Mouse (Mus musculus) forebrain, embryonic 10.5 days (tissue): ENCODE measurements around the gene Gm10134. TPM values are rescaled to one million over a fixed set of nuclear protein-coding genes. Genes with fewer than 3 reads are reported as not detected.
A peak's percentile ranks its signal among the peaks of the same experiment; 100 is the strongest.

Experiments used
- DNase-seq: peaks from one replicate; pipeline ENCODE4 v3.0.0-alpha.2; 2017; ENCODE audit warnings: low spot score; ENCODE audit errors: extremely low spot score
- H3K27ac ChIP-seq: fragments of 300-500 bp; sonication (generic); 2 replicates; pipeline ENCODE4 v1.5.1; 2016; ENCODE audit warnings: mild to moderate bottlenecking
- H3K27me3 ChIP-seq: fragments of 300-500 bp; sonication (generic); 2 replicates; pipeline ENCODE4 v1.6.1; 2016; ENCODE audit warnings: mild to moderate bottlenecking; ENCODE audit not compliant: poor library complexity, severe bottlenecking
- H3K36me3 ChIP-seq: fragments of 300-500 bp; sonication (generic); replicated peaks from 2 replicates; pipeline ENCODE4 v1.6.1; 2016; ENCODE audit warnings: mild to moderate bottlenecking, moderate library complexity
- H3K4me1 ChIP-seq: fragments of 300-500 bp; sonication (generic); 2 replicates; pipeline ENCODE4 v1.6.1; 2016
- H3K4me3 ChIP-seq: fragments of 300-500 bp; sonication (generic); 2 replicates; pipeline ENCODE4 v1.5.1; 2016; ENCODE audit warnings: mild to moderate bottlenecking, moderate library complexity
- H3K9me3 ChIP-seq: fragments of 300-500 bp; sonication (generic); 2 replicates; pipeline ENCODE4 v1.6.1; 2016; ENCODE audit warnings: mild to moderate bottlenecking, moderate library complexity
- WGBS: fragments of 180-500 bp; shearing (Covaris S2); methylation state at CpG from one replicate; pipeline ENCODE4 v1.1.7; 2016; 5-methylcytosine and 5-hydroxymethylcytosine counted together
- polyA plus RNA-seq: library from polyadenylated mRNA; unstranded; fragments of >200 nt; fragmentation: Nextera tagmentation; extraction: Ambion mirVana; gene quantifications from 2 replicates; pipeline ENCODE4 v1.2.1, GENCODE M21; 2016

Gm10134 gene
- polyA plus RNA-seq, 1 experiment from 2014 or later = not detected

DNA sequence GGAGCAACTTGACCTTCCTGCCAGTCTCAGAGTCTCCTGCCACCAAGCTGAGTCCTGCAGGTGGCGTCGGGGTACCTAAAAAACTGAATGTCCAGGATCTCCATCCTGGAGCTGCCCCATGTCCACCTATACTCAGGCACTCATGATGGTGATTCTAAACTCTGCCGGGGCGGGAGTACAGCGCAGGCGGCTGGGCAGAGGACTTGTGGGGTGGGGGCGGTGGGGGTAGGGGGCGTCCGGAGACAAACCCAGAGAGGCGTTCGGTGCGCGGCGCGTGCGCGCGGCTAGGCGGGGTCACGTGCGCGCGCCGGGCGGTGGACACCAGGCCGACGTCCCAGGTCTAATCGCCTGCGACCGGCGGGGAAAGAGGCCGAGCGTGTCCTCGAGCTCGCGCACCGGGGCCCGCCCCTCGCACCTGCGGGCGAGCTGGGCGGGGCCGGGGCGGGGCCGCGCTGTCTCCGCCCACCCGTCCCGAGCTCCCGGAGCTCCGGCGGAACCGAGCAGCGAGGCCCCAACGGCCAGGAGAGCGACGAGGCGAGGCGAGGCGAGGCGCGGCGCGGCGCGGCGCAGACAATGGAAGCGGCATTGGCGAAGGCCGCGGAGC is 7.0 kb downstream of the Gm10134 start, which contains the start of gene Ralgds:
TSS of gene Ralgds (plus strand) at position 328 of the 604 bp plus-strand sequence.
- Histone ChIP-seq H3K4me3 (peak within 1 kb of the TSS; percentile 79), H3K27ac (peak within 1 kb of the TSS; percentile 89), H3K36me3 (0 out of 2 replicates have a peak, but pooled peaks cover 9% of the 10 kb centered on the region), H3K27me3 (peaks cover 23% of the 10 kb centered on the region), H3K4me1 (peaks cover 44% of the 10 kb centered on the region), H3K9me3 (no peaks in the 10 kb centered on the region)
- under 1% methylated on average over 64 of the region's 71 CpGs for WGBS
- DNase-seq = peak; percentile 79

DNA sequence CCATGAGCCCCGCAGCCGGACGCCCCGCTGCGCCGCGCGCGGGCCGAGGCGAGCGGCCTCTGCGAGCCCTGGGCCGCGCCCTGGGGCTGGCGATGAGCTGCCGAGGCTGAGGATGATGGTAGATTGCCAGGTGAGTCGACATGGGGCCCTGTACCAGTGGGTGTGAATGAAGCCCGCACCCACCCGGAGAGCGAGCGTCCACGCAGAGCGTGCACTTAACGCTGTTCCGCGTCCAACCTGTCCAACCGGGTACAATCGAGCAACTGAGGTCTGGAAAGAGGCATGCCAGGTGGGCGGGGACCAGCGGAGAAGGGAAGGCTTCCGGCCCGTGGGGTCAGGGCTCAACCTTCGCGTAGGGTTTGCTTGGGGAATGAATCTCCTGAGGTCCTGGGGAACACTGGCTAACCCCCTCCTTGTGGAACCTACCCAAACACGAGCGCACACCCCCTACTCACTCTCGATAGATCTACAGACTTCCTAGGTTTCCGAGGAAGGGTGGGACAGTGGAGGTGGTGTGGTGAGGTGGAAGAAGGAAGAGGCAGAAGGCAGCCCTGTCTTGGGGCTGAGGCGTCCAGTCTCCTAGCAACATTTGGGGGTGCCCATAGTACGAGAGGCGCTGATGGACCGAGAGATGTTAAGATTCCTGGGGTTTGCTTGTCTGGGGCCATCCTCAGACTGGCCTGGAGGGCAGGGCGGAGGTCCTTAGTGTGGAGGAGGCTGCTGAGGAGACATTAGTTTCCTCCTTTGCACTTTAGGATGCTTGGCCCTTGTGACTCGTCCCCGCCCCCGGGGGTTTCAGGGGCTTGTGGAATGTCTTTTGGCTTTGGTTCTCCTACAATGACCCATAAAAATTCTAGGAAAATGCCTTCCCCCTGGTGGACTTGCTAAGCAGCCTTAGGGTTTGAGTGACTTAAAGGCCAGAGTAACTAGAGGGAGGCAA is 7.8 kb downstream of the Gm10134 start:
- WGBS = 6% methylated on average over 47 of the region's 47 CpGs
- DNase-seq = no peak
- Histone ChIP-seq H3K9me3 (no peaks in the 10 kb centered on the region), H3K27ac (peak overlapping the region; percentile 89), H3K4me3 (peak overlapping the region; percentile 79), H3K27me3 (peaks cover 23% of the 10 kb centered on the region), H3K4me1 (peaks cover 52% of the 10 kb centered on the region), H3K36me3 (0 out of 2 replicates have a peak, but pooled peaks cover 9% of the 10 kb centered on the region)

DNA sequence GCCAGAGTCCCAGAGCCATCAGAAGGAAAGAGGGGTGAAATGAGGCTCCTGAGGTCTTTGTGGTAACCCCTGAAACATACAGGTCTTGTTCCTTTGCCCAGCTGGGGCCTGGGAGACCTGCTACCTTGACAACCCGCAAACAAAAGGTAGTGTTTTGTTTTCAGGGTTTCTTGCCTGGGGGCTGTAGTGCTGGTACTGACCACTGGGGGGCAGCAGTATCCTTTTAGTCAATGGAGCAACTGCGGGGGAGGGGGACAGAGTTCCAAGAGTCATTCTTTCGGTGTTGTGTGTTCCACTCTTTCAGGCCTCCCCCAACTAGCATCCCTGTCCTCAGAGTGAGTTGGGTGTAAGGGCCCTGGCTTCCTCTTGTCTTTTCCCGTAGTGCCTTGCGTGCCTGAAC is 8.6 kb downstream of the Gm10134 start:
- Histone ChIP-seq H3K27ac (peak overlapping the region; percentile 89), H3K9me3 (no peaks in the 10 kb centered on the region), H3K36me3 (0 out of 2 replicates have a peak, but pooled peaks cover 9% of the 10 kb centered on the region), H3K4me1 (peaks cover 57% of the 10 kb centered on the region), H3K4me3 (peak overlapping the region; percentile 79), H3K27me3 (peaks cover 23% of the 10 kb centered on the region)
- peak; percentile 87 for DNase-seq
- WGBS = 19% methylated on average over 5 of the region's 5 CpGs

DNA sequence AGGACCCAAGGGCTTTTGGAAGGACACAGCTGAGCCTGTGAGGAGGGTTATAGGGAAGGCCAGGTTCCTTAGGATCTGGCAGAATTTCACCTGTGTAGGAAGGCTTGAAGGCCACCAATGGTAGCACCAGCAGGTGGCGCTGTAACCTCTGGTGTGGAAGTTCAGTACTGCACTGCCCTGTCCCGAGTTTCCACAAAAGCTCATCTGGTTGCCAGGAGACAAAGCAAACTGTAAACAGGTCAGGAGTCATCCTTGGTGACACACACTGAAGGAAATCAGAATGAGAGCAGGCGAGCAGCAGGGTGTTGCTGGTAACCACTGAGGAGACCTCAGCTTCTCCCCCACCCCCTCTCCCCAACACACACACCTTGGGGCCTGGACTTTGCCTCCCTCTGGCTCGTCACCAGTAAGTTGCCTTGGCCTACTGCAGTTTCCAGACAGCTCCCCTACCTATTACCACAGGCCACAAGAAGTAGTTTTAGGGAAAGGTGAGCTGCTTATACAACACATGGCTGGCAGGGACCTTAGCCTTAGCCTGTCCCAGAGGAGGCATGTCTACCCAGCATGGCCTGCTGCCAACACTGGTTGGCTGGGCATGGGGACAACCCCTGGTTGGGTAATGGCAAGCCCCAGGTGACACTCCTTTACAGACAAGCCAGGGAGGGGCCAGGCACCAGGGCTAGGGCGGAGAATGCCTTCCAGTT is 11.5 kb downstream of the Gm10134 start:
- H3K27ac ChIP-seq = 0 out of 2 replicates have a peak overlapping the region, but pooled peaks have one; percentile 6

DNA sequence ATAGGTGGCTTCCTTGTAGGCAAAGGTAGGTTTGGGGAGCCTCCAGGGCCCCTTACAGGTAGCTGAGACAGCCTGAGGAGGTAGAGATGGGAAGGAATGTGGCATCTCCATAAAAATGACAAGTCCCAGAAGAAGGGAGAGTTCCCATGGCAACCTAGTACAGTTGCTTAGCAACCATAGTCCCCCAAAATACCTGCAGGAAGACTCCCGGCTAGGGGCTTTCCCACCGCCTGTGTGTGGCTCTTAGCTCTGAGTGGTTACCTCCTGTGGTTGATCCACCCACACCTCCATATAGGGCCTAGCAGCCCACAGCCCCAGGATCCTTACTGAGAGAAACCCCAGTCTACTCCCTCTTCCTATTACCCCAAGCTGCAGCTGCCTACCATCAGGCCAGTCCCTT is 12.3 kb downstream of the Gm10134 start:
- no peak for DNase-seq
- no peak overlapping the region for H3K27ac ChIP-seq
- H3K4me1 ChIP-seq = peaks cover 67% of the 10 kb centered on the region
- H3K27me3 ChIP-seq = no peaks in the 10 kb centered on the region
- no peaks in the 10 kb centered on the region for H3K9me3 ChIP-seq
- WGBS = 42% methylated on average over 2 of the region's 2 CpGs
- no peak overlapping the region for H3K4me3 ChIP-seq
- peaks cover 16% of the 10 kb centered on the region for H3K36me3 ChIP-seq

More for the DNA sequence above, 11.5 kb downstream of the Gm10134 start:
- no peak overlapping the region for H3K4me3 ChIP-seq
- H3K27me3 ChIP-seq = peaks cover 6% of the 10 kb centered on the region
- peaks cover 73% of the 10 kb centered on the region for H3K4me1 ChIP-seq
- 45% methylated on average over 5 of the region's 5 CpGs for WGBS
- DNase-seq = peak; percentile 68
- no peaks in the 10 kb centered on the region for H3K9me3 ChIP-seq
- peaks cover 15% of the 10 kb centered on the region for H3K36me3 ChIP-seq

DNA sequence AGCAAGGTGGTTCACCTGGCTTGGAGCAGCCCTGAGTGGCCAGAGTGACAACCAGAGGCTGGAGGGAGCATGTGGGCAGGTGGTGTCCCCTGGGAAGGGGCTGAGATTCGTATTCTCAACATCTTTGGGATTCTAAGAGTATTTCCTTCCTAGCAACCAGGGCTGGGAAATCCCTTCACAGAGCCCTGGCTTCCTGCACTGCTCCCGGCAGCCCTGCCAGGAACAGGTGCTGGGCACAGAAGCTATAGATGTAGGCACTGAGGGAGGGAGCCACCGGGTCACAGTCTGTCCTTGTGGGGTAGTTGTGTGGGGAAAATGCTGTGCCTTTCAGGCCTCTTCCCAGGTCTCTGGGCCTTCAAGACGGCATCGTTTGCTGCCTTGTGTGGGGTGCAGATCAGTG is 14.7 kb downstream of the Gm10134 start:
- 69% methylated on average over 5 of the region's 5 CpGs for WGBS
- H3K36me3 ChIP-seq = peaks cover 16% of the 10 kb centered on the region
- peaks cover 69% of the 10 kb centered on the region for H3K4me1 ChIP-seq
- no peaks in the 10 kb centered on the region for H3K9me3 ChIP-seq
- no peak overlapping the region for H3K4me3 ChIP-seq
- 0 out of 2 replicates have a peak overlapping the region, but pooled peaks have one; percentile 4 for H3K27ac ChIP-seq
- DNase-seq = no peak
- H3K27me3 ChIP-seq = no peaks in the 10 kb centered on the region

DNA sequence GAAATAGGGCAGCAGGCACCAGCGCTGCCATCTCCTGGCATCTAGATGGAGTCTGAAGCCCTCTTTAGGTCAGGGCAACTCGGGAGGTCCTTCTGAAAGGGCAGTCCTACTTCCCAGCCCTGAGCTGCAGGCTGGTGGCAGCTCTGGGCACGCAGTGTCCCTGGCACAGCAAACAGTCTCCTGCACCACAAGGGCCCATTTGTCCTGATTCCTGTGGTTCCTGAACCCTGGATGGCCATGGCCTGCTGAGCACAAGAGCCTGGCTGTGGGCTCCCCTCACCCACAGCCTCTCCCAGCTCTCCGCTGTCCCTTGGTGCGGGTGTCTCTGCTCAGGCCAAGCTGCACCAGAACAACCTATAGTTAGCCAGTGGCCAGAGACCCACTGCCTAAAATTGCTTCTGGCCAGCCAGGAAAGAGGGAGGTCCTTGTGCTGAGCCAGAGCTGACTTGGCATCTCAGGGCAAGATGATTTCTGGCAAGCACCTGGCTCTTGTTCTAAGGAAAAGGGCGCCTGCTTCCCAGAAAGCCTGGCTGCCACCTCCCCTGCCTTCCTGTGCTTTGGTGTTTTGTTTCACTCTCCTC is 15.8 kb downstream of the Gm10134 start:
- Histone ChIP-seq H3K36me3 (peaks cover 13% of the 10 kb centered on the region), H3K27me3 (no peaks in the 10 kb centered on the region), H3K27ac (no peak overlapping the region), H3K9me3 (no peaks in the 10 kb centered on the region), H3K4me1 (peaks cover 75% of the 10 kb centered on the region), H3K4me3 (no peak overlapping the region)
- 89% methylated on average over 6 of the region's 6 CpGs for WGBS
- DNase-seq = no peak

DNA sequence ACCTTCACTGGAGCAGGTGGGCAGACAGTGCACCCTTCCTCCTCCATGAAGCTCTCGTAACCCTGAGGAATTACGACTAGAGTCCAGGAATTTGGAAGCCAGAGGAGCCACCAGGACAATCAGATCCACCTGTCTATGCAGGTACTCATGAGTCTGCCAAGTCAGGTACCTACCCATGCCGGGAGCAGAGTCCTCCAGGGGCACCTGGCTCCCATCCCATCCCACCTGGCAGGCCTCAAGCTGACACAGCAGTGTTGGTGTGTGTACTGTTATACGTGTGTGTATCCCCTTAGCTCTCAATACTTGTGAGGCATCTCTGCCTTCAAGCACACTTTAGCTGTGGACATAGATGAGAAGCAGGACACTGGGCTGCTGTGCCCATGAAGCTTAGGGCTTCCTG is 16.3 kb downstream of the Gm10134 start:
- H3K4me3 ChIP-seq = no peak overlapping the region
- no peak for DNase-seq
- H3K36me3 ChIP-seq = peaks cover 9% of the 10 kb centered on the region
- WGBS = 91% methylated on average over 4 of the region's 4 CpGs
- H3K27ac ChIP-seq = no peak overlapping the region
- H3K4me1 ChIP-seq = peaks cover 76% of the 10 kb centered on the region
- H3K27me3 ChIP-seq = no peaks in the 10 kb centered on the region
- H3K9me3 ChIP-seq = no peaks in the 10 kb centered on the region

DNA sequence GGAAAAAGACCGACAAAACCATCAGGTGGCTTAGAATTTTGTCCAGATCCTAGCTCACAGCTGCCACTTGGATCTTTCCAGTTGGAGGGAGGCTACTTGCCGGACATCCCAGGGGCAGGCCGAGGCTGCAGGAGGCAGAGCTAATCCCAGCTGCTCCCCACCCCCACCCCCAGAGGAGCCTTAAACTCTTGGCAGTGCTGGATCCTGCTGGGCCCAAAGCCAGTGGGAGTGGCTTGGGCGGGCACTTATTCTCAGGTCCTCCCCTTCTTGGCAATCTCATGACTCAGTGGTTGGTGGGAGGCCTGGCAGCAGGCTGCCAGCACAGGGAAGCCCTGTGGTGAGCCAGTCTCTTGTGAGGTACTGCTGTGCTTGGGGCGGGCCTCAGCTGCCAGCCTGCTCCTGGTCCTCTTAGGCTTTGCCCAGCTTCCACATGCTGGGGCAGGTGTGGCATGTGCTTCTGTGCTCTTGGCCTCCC is 17.8 kb downstream of the Gm10134 start:
- Histone ChIP-seq H3K27me3 (no peaks in the 10 kb centered on the region), H3K4me1 (peaks cover 74% of the 10 kb centered on the region), H3K27ac (peak overlapping the region; percentile 63), H3K9me3 (no peaks in the 10 kb centered on the region), H3K4me3 (no peak overlapping the region), H3K36me3 (peaks cover 6% of the 10 kb centered on the region)
- DNase-seq = no peak
- 16% methylated on average over 5 of the region's 5 CpGs for WGBS

DNA sequence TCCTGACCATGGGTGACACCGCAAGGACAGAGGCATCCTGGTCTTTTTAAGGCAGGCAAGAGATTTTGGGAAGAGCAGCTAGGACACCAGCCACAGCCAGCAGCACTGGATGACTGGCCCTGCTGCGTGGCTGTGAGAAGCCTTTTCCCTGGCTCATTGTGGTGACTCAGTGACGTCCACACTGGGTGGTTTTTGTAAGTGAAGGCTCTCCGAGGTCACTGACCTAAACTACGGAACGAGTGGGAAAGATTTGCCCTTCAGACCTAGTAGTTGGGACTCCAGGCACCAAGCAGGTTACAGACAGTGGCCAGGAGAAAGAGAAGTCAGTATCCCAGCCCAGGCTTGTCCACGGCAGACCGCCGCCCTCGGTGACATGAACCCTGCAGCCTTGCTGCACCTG is 18.5 kb downstream of the Gm10134 start:
- peaks cover 74% of the 10 kb centered on the region for H3K4me1 ChIP-seq
- H3K27ac ChIP-seq = peak overlapping the region; percentile 83
- WGBS = 82% methylated on average over 10 of the region's 10 CpGs
- no peaks in the 10 kb centered on the region for H3K27me3 ChIP-seq
- peaks cover 6% of the 10 kb centered on the region for H3K36me3 ChIP-seq
- H3K9me3 ChIP-seq = no peaks in the 10 kb centered on the region
- H3K4me3 ChIP-seq = no peak overlapping the region
- no peak for DNase-seq

DNA sequence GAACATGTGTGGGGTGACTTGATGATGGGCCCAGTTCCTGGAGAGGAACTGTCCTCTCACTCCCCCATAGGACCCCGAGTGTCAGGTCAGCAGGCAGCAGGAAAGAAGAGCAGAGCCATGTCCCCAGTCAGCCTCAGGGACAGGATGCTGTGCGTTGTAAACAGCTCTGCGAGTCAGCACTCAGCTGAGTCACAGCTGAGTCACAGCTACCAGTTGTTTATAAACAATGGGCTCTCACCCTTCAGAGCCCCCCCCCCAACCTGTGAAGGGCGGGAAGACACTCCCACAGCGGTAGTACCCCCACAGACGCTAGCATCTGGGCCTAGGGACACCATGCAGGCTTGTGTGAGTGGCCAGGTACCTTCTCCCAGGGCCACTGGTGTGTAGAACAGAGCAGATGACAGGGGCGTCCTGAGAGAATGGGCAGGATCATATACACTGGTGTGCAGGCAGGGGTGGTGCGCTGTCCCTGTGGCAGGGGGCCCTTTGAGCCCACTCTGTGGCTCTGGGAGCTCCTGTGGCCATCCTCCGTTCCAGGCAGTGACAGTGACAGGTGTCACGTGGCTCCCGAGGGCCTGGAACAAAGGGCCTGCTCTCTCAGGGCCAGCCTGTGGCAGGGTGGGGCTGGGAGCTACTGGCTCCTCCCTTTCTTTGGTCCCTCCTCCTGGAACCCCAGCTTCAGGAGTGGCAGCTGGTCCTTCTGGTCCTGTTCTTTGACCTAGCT is 19.5 kb downstream of the Gm10134 start:
- peak overlapping the region; percentile 24; the same call in 1 of the 2 replicates for H3K4me3 ChIP-seq
- no peaks in the 10 kb centered on the region for H3K9me3 ChIP-seq
- 17% methylated on average over 11 of the region's 11 CpGs for WGBS
- DNase-seq = peak; percentile 62
- H3K4me1 ChIP-seq = peaks cover 75% of the 10 kb centered on the region
- H3K36me3 ChIP-seq = peaks cover 6% of the 10 kb centered on the region
- peak overlapping the region; percentile 83 for H3K27ac ChIP-seq
- H3K27me3 ChIP-seq = no peaks in the 10 kb centered on the region
